ENCODE assay signal across 23 mouse cellular contexts in genomic region chr13:52510172-52510880, GRCm38 (mm10). TPM values are rescaled to one million over a fixed set of nuclear protein-coding genes. Genes with fewer than 3 reads are reported as not detected.
A peak's percentile ranks its signal among the peaks of the same experiment; 100 is the strongest.
DNase-seq lines count a peak whose midpoint lies in the region; ATAC-seq lines count a peak whose summit lies in the region.
"Had no signal": no experiment of that assay in that cellular context is flagged by ENCODE, and none has a peak within 500 bp of the region (broad histone marks: within the 10 kb centered on the region; RNA-seq: fewer than 3 reads in every experiment).

No protein-coding gene starts in this region.

- no peak overlapping the region for H3K9ac ChIP-seq in hindbrain, embryonic 16.5 days (ENCODE audit: low read depth, low read length)
- no peak overlapping the region for H3K9ac ChIP-seq in hindbrain, embryonic 13.5 days
- H3K9ac ChIP-seq: heart, embryonic 15.5 days; intestine, embryonic 15.5 days; liver, embryonic 15.5 days; midbrain, embryonic 15.5 days; stomach, embryonic 15.5 days had no signal

- ATAC-seq in hindbrain, embryonic 16.5 days, result peak; percentile 65; the same call in 1 of the 2 replicates
- no peak for ATAC-seq in hindbrain, embryonic 13.5 days (ENCODE audit: low FRiP score)
- ATAC-seq: activated CD4-positive, CD25-positive, alpha-beta regulatory T cell, adult 4 months; forebrain, embryonic 16.5 days; intestine, embryonic 15.5 days; midbrain, embryonic 15.5 days; Patski had no signal

- WGBS in hindbrain, embryonic 16.5 days, result 72% methylated on average over 4 of the region's 4 CpGs
- 89% methylated on average over 4 of the region's 4 CpGs for WGBS in hindbrain, embryonic 13.5 days

- no peak overlapping the region for H3K27ac ChIP-seq in hindbrain, embryonic 16.5 days (ENCODE audit: low read depth, low read length)
- H3K27ac ChIP-seq in hindbrain, embryonic 13.5 days, result no peak overlapping the region
- H3K27ac ChIP-seq: heart, embryonic 15.5 days; hindbrain, embryonic 10.5 days; intestine, embryonic 15.5 days; liver, embryonic 15.5 days; midbrain, embryonic 15.5 days; stomach, embryonic 15.5 days had no signal

- no peak overlapping the region for H3K4me2 ChIP-seq in hindbrain, embryonic 16.5 days (ENCODE audit: low read length)
- H3K4me2 ChIP-seq in hindbrain, embryonic 13.5 days, result no peak overlapping the region
- H3K4me2 ChIP-seq: heart, embryonic 15.5 days; intestine, embryonic 15.5 days; liver, embryonic 15.5 days; midbrain, embryonic 15.5 days; stomach, embryonic 15.5 days had no signal

- no peaks in the 10 kb centered on the region for H3K27me3 ChIP-seq in hindbrain, embryonic 16.5 days (replicated peaks; ENCODE audit: control insufficient read depth, insufficient read depth, low read length)
- no peaks in the 10 kb centered on the region for H3K27me3 ChIP-seq in hindbrain, embryonic 13.5 days
- H3K27me3 ChIP-seq: CH12.LX; heart, embryonic 15.5 days; intestine, embryonic 15.5 days; liver, embryonic 15.5 days; midbrain, embryonic 15.5 days; Patski; stomach, embryonic 15.5 days had no signal

- no peak overlapping the region for H3K4me3 ChIP-seq in hindbrain, embryonic 16.5 days (ENCODE audit: low read length)
- H3K4me3 ChIP-seq in hindbrain, embryonic 13.5 days, result no peak overlapping the region
- H3K4me3 ChIP-seq: heart, embryonic 15.5 days; hindbrain, embryonic 10.5 days; intestine, embryonic 15.5 days; liver, embryonic 15.5 days; midbrain, embryonic 15.5 days; stomach, embryonic 15.5 days had no signal

- no peaks in the 10 kb centered on the region for H3K9me3 ChIP-seq in hindbrain, embryonic 16.5 days (ENCODE audit: control insufficient read depth, low read length)
- H3K9me3 ChIP-seq in hindbrain, embryonic 13.5 days, result no peaks in the 10 kb centered on the region
- H3K9me3 ChIP-seq: heart, embryonic 15.5 days; hindbrain, embryonic 10.5 days; intestine, embryonic 15.5 days; liver, embryonic 15.5 days; midbrain, embryonic 15.5 days; stomach, embryonic 15.5 days had no signal

- DNase-seq in lung, postnatal 10 days, result peak; percentile 8
- no peak for DNase-seq in lung, postnatal 14 days
- peak; percentile 70 for DNase-seq in cerebellum, adult 11 months
- DNase-seq in cerebellum, postnatal 14 days, result peak; percentile 73
- DNase-seq in adrenal gland, postnatal 25 days, result no peak
- no peak for DNase-seq in urinary bladder, postnatal 10 days (ENCODE audit: low spot score)
- DNase-seq: adrenal gland, postnatal 36 days; kidney, postnatal 10 days; right cerebral cortex, adult 18-20 months; spleen, adult 18-20 months; thymus, adult 2 months had no signal

- H3K36me3 ChIP-seq in hindbrain, embryonic 16.5 days (ENCODE audit: control insufficient read depth, insufficient read depth, low read length), result peaks cover 5% of the 10 kb centered on the region; the same call in 1 of the 2 replicates
- peaks cover 9% of the 10 kb centered on the region for H3K36me3 ChIP-seq in hindbrain, embryonic 13.5 days
- H3K36me3 ChIP-seq: heart, embryonic 15.5 days; hindbrain, embryonic 10.5 days; intestine, embryonic 15.5 days; liver, embryonic 15.5 days; stomach, embryonic 15.5 days had no signal

- H3K4me1 ChIP-seq in hindbrain, embryonic 16.5 days (ENCODE audit: control insufficient read depth, insufficient read depth, low read depth, low read length), result no peaks in the 10 kb centered on the region
- H3K4me1 ChIP-seq in hindbrain, embryonic 13.5 days (replicated peaks), result 0 out of 2 replicates have a peak, but pooled peaks cover 3% of the 10 kb centered on the region
- H3K4me1 ChIP-seq: hindbrain, embryonic 10.5 days; intestine, embryonic 15.5 days; liver, embryonic 15.5 days; stomach, embryonic 15.5 days had no signal

RNA-seq across cellular contexts. Expression of gene Diras2, which starts 20.8 kb away (rescaled TPM):
- polyA plus RNA-seq in hindbrain, embryonic 16.5 days (2015; fragmentation: Nextera tagmentation; extraction: Ambion mirVana), result 6.2 and 7.9 TPM in 2 replicates
- 2.5 and 2.9 TPM in 2 replicates for polyA plus RNA-seq in hindbrain, embryonic 13.5 days (2015; fragmentation: Nextera tagmentation; extraction: Ambion mirVana)
- total RNA-seq in adrenal gland, postnatal 25 days (2021), result 4.9 and 5.8 TPM in 2 replicates
- polyA plus RNA-seq: activated CD4-positive, CD25-positive, alpha-beta regulatory T cell, adult 4 months; Patski had no signal

Comparison
In these comparisons a context has a peak if more than half of its experiments do, and no peak if none do; other contexts are left out.
1. DNase-seq: peak in lung, postnatal 10 days (single experiment), cerebellum, adult 11 months (single experiment) and cerebellum, postnatal 14 days (2 of 2); none in lung, postnatal 14 days (single experiment), adrenal gland, postnatal 25 days (single experiment) and urinary bladder, postnatal 10 days (single experiment).